Mouse (Mus musculus) lung, postnatal 0 days (tissue): ENCODE measurements around the gene Rai1. TPM values are rescaled to one million over a fixed set of nuclear protein-coding genes. Genes with fewer than 3 reads are reported as not detected.
A peak's percentile ranks its signal among the peaks of the same experiment; 100 is the strongest.

Experiments used
- ATAC-seq: fragments of 200-750 bp; cut with Nextera tagmentation; 2 replicates; pipeline ENCODE4 v1.8.0; 2017; ENCODE audit warnings: moderate library complexity
- DNase-seq: peaks from one replicate; pipeline ENCODE4 v3.0.0-alpha.2; 2016; ENCODE audit warnings: low spot score
- H3K27ac ChIP-seq: fragments of 300-500 bp; sonication (generic); 2 replicates; pipeline ENCODE4 v1.5.1; 2014; ENCODE audit warnings: antibody characterized with exemption, mild to moderate bottlenecking, low read length, mixed read lengths
- H3K27me3 ChIP-seq: fragments of 300-500 bp; sonication (generic); replicated peaks from 2 replicates; pipeline ENCODE4 v1.6.1; 2014; ENCODE audit warnings: low read length, mixed read lengths; ENCODE audit not compliant: insufficient read depth
- H3K36me3 ChIP-seq: fragments of 300-500 bp; sonication (generic); 2 replicates; pipeline ENCODE4 v1.6.1; 2014; ENCODE audit warnings: low read length, mixed read lengths; ENCODE audit not compliant: insufficient read depth
- H3K4me1 ChIP-seq: fragments of 300-500 bp; sonication (generic); 2 replicates; pipeline ENCODE4 v1.6.1; 2014; ENCODE audit warnings: antibody characterized with exemption, low read depth, low read length, mixed read lengths; ENCODE audit not compliant: insufficient read depth
- H3K4me2 ChIP-seq: fragments of 300-500 bp; sonication (generic); replicated peaks from 2 replicates; pipeline ENCODE4 v1.6.1; 2014; ENCODE audit warnings: low read depth, mild to moderate bottlenecking, low read length, moderate library complexity, mixed read lengths
- H3K4me3 ChIP-seq: fragments of 300-500 bp; sonication (generic); 2 replicates; pipeline ENCODE4 v1.5.1; 2014; ENCODE audit warnings: low read depth, low read length
- H3K9ac ChIP-seq: fragments of 300-500 bp; sonication (generic); replicated peaks from 2 replicates; pipeline ENCODE4 v1.6.1; 2014; ENCODE audit warnings: low read depth, mild to moderate bottlenecking
- H3K9me3 ChIP-seq: fragments of 300-500 bp; sonication (generic); 2 replicates; pipeline ENCODE4 v1.6.1; 2016; ENCODE audit warnings: low read length, mixed read lengths
- CTCF ChIP-seq: IDR thresholded peaks from 2 replicates; pipeline ENCODE4 v1.5.1; 2016; ENCODE audit warnings: antibody characterized with exemption, mild to moderate bottlenecking
- EP300 ChIP-seq: IDR thresholded peaks from 2 replicates; pipeline ENCODE4 v1.6.1; 2016; ENCODE audit warnings: antibody characterized with exemption, mild to moderate bottlenecking, control low read depth
- WGBS: fragments of 180-500 bp; shearing (Covaris S2); extraction: QIAGEN DNeasy Blood & Tissue Kit; methylation state at CpG from one replicate; pipeline ENCODE4 v1.1.7; 2014; 5-methylcytosine and 5-hydroxymethylcytosine counted together
- polyA plus RNA-seq: library from polyadenylated mRNA; unstranded; fragments of >200 nt; fragmentation: Nextera tagmentation; extraction: Ambion mirVana; gene quantifications from 2 replicates; pipeline ENCODE4 v1.2.1, GENCODE M21; 2015

The Rai1 gene
- polyA plus RNA-seq, 1 experiment from 2014 or later = 16.2 TPM

- no peak for ATAC-seq
- no peak for TF ChIP-seq CTCF
- no peak for TF ChIP-seq EP300
- H3K4me3 ChIP-seq = no peak overlapping the region
- H3K27ac ChIP-seq = no peak overlapping the region
- H3K36me3 ChIP-seq = no peaks in the 10 kb centered on the region
- 90% methylated on average over 4 of the region's 4 CpGs for WGBS
- no peaks in the 10 kb centered on the region for H3K9me3 ChIP-seq
- no peak overlapping the region for H3K4me2 ChIP-seq
- H3K27me3 ChIP-seq = no peaks in the 10 kb centered on the region
- H3K9ac ChIP-seq = no peak overlapping the region
- DNase-seq = no peak
- H3K4me1 ChIP-seq = peaks cover 2% of the 10 kb centered on the region; the same call in 1 of the 2 replicates
Observed at GRCm38 (mm10) chr11:60101986-60102385, 2.8 kb upstream of the Rai1 start.

GRCm38 (mm10) chr11:60102664-60103063, 2.1 kb upstream of the Rai1 start:
- TF ChIP-seq EP300 (no peak), CTCF (no peak)
- H3K9ac ChIP-seq = no peak overlapping the region
- no peaks in the 10 kb centered on the region for H3K27me3 ChIP-seq
- 0 out of 2 replicates have a peak overlapping the region, but pooled peaks have one; percentile 12 for H3K27ac ChIP-seq
- no peak overlapping the region for H3K4me2 ChIP-seq
- peaks cover 6% of the 10 kb centered on the region; the same call in 1 of the 2 replicates for H3K4me1 ChIP-seq
- WGBS = 20% methylated on average over 6 of the region's 6 CpGs
- ATAC-seq (peak; percentile 13), DNase-seq (peak; percentile 92)
- H3K9me3 ChIP-seq = no peaks in the 10 kb centered on the region
- no peak overlapping the region for H3K4me3 ChIP-seq
- H3K36me3 ChIP-seq = no peaks in the 10 kb centered on the region

DNA sequence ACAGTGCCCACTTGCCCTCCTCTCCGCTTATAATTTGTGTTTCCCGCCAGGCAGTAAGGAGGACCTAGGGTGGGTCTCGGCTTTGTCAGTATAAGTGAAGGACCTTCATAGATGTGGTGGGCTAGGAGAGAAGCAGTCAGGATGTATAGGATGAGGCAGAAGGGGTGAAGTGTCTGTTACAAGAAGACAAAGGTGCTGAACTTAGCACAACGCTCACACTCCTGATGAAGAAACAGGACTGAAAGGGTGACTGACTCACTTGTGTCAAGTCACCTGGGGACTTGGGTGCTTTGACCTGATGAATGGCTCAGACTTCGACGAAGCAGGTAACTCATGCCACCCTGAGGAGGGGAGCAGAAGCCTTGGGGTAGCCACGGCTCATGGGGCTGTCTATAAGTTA, 1.2 kb upstream of the Rai1 start:
- DNase-seq (no peak), ATAC-seq (no peak)
- TF ChIP-seq CTCF = no peak
- TF ChIP-seq EP300 = no peak
- no peak overlapping the region for H3K4me3 ChIP-seq
- no peak overlapping the region for H3K27ac ChIP-seq
- H3K9ac ChIP-seq = no peak overlapping the region
- no peaks in the 10 kb centered on the region for H3K36me3 ChIP-seq
- no peaks in the 10 kb centered on the region for H3K9me3 ChIP-seq
- peaks cover 15% of the 10 kb centered on the region for H3K4me1 ChIP-seq
- H3K4me2 ChIP-seq = no peak overlapping the region
- no peaks in the 10 kb centered on the region for H3K27me3 ChIP-seq
- 89% methylated on average over 7 of the region's 7 CpGs for WGBS

DNA sequence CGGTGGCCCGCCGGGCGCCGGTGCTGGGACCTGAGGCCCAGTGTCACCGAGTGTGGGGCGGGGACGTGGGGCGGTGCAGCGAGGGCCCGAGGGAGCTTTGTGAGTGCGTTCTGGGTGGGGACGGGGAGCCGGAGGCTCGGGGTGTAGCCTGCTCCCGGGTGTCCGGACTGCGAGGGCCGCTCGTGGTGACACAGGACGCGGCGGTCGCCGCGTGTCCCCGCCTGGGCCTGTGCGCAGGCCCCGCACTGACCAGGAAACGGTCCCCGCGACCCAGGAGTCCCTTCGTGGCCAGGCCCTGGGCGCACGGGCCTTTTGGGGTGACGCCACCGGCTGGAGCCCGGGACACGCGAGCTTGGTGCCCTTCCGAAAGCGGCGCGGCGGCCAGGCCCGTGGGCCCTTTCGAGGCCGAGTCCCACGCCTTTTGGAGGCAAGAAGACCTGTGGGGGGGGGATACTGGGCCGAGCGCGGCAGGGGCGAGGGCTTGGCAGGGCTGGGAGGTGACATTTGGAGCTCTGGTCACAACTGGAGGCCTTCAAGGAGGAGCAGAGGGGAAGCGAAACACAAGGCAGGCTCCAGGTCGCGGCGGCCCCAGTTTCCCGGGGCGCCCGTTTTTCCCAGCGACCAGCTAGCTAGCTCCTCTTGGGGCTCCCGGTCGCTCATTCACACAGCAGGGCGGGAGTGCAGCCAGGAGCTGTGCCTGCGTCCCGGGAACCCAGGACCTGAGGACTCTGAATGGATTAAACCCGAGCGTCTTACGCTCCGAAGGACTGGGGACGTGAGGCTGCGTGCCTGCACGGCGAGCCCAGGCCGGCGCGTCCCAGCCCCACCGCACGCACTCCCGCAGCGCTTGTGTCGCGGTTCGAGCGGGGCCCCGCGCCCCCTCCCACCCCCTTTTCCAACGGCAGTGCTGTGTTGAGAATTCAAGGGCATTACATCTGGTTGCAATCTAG, 1.1 kb downstream of the Rai1 start:
- Histone ChIP-seq H3K27me3 (no peaks in the 10 kb centered on the region), H3K9me3 (no peaks in the 10 kb centered on the region), H3K4me3 (peak overlapping the region; percentile 88), H3K36me3 (no peaks in the 10 kb centered on the region), H3K4me1 (peaks cover 28% of the 10 kb centered on the region), H3K9ac (peak overlapping the region; percentile 96), H3K27ac (peak overlapping the region; percentile 97), H3K4me2 (peak overlapping the region; percentile 81)
- DNase-seq = peak; percentile 79
- no peak for TF ChIP-seq EP300
- TF ChIP-seq CTCF = no peak
- peak; percentile 59 for ATAC-seq
- WGBS = under 1% methylated on average over 54 of the region's 88 CpGs

- no peaks in the 10 kb centered on the region for H3K9me3 ChIP-seq
- DNase-seq (peak; percentile 68), ATAC-seq (peak; percentile 3; the same call in 1 of the 2 replicates)
- peak overlapping the region; percentile 88 for H3K4me3 ChIP-seq
- TF ChIP-seq CTCF = no peak
- TF ChIP-seq EP300 = no peak
- WGBS = 2% methylated on average over 12 of the region's 14 CpGs
- no peaks in the 10 kb centered on the region for H3K36me3 ChIP-seq
- H3K27ac ChIP-seq = peak overlapping the region; percentile 97
- peak overlapping the region; percentile 96 for H3K9ac ChIP-seq
- H3K4me2 ChIP-seq = peak overlapping the region; percentile 81
- no peaks in the 10 kb centered on the region for H3K27me3 ChIP-seq
- H3K4me1 ChIP-seq = peaks cover 29% of the 10 kb centered on the region
Observed at GRCm38 (mm10) chr11:60106543-60107110, 1.8 kb downstream of the Rai1 start.

DNA sequence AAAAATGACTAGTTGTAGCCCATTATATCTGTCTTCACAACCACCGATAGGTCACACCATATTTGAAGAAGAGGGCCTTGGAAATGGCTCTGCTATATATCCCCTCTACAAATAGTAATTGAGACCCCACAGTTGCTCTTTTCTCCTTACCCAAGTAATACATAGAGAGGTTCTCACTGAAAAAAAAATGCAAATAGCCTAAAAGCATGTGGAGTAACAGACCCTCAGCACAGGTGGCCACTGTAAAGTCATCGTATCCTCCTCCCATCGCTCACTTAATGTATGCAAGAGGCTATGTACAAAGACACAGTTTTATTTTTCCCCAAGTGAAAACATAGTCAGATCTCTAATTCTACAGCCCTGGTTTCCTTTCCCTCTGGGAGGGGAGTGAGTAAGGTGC, 2.6 kb downstream of the Rai1 start:
- no peak for ATAC-seq
- peaks cover 30% of the 10 kb centered on the region for H3K4me1 ChIP-seq

More for the DNA sequence above, 2.6 kb downstream of the Rai1 start:
- no peak overlapping the region for H3K4me2 ChIP-seq
- no peak for DNase-seq
- no peak overlapping the region for H3K4me3 ChIP-seq
- no peaks in the 10 kb centered on the region for H3K36me3 ChIP-seq
- no peaks in the 10 kb centered on the region for H3K9me3 ChIP-seq
- WGBS = 72% methylated on average over 3 of the region's 3 CpGs
- no peak overlapping the region for H3K9ac ChIP-seq
- peak overlapping the region; percentile 64; the same call in 1 of the 2 replicates for H3K27ac ChIP-seq
- TF ChIP-seq CTCF (no peak), EP300 (no peak)
- no peaks in the 10 kb centered on the region for H3K27me3 ChIP-seq
